Mouse (Mus musculus) spleen, postnatal 36 days (tissue): ENCODE results near the gene Cyp27a1.
A peak's percentile ranks its signal among the peaks of the same experiment; 100 is the strongest.

Source experiments
- DNase-seq, 2 experiments: peaks; one replicate each; pipeline ENCODE4 v3.0.0; 2022; ENCODE audit warnings: low spot score in 2 of 2, mixed read lengths in 1 of 2

Gene Cyp27a1

GRCm38 (mm10) chr1:74713099-74713858 lies at the start of gene Cyp27a1:
Gene Cyp27a1 (plus strand): TSS chr1:74713574.
- DNase-seq: peak; percentile 39 to 42

DNA sequence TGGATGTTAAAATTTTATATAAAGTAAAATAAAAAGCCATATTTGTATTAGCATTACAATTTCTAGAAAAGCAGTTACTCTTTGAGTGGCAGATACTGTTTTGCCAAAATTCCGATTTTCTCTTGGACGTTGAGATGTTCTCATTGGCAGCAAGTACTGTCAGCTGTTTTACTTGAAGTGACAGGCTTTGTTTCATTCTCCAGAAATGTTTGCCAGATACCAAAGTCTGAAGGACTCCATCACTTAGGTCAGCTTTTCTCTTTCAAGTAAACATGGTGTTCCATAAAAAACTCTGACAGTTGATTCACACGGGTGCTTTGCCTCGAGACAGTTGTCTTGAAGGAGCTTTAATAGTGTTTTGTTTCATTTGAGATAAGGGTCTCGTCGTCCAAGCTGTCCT lies 48.2 kb upstream of the Cyp27a1 start:
- DNase-seq: no peak

DNA sequence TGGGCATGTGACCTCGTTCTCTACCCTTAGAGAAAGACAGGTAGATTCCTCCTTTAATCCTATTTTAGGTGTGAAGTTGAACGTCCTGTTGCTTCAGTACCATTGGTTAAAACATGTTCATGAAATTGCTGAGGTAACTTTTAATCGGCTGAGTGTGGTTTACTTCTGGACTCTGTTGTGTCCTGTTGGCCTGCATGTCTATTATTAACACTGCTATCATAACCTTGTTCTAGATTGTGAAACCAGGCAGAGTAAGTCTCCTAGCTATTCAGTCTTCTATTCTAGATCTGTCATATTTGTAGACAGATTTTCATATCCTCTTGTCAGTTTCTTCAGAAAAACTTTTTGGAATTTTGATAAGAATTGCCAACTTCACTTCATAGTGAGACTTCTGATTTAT lies 45.0 kb upstream of the Cyp27a1 start:
- no peak for DNase-seq

- no peak for DNase-seq
These were observed 40.6 kb upstream of the Cyp27a1 start for GRCm38 (mm10) chr1:74672731-74673130.

- DNase-seq: no peak
These were observed 36.5 kb upstream of the Cyp27a1 start for GRCm38 (mm10) chr1:74676863-74677262.

DNA sequence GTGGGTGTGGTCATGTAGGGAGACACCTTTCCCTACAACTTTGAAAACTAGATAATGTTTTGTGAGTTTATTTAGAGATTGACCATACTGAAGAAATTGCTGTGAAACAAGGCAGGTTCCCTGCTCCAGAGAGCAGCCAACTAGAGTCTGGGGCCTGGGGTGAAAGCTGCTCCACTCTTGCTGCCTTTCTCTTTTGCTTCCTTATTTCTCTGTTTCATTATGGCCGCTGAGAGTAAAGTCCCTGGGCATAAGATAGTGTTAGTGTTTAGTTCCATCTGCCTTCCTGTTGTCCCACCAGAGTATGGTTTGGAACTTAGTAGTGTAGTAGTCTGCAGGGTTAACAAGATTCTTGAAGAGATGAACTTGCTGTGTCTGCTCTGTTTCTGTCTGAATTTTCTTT lies 35.5 kb upstream of the Cyp27a1 start:
- no peak for DNase-seq

DNA sequence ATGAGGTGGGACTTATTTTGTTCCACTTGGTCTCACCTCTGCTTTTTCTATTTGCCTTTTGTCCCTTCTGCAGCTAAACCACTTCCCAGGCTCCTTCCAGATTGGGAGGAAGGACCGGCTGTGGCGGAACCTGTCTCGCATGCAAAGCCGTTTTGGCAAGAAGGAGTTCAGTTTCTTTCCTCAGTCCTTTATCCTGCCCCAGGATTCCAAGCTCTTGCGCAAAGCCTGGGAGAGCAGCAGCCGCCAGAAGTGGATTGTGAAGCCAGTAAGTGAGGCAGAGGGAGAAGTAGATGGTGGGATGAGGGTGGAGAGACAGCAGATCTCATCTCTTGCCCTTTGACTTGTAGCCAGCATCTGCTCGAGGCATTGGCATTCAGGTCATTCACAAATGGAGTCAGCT lies 26.2 kb upstream of the Cyp27a1 start:
- no peak for DNase-seq

DNA sequence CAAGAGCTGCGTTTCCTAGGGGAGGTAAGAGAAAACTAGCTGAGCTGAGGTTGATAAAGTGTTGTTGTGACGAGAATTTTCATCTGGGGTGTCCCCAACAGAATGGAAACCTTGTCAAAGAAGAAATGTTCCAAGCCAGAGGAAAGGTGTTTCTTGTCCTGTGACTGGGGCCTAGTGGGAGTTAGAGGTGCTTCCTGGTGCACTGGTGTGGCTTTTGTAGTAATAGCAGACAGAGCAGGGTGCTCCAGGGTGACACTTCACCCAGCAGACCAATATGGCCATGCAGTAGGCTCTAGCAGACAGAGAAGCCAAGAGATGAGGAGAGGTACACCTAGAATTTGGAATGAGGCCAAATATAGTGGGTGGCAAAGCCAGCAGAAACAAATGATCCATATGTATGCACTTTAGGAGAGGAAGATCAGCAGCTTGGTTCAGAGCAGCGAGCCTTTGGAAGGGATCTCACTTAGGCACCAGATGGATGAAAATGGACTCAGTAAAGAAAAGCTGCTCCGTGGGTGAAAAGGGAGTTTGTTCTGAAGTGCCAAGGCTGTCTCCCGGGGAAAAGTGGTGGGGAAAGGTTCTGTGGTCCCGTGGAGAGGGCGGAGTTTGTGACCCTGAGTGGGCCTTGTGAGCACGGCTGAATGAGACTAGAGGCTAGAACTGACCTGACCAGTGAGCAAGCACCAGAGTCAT lies 19.3 kb upstream of the Cyp27a1 start:
- no peak for DNase-seq

GRCm38 (mm10) chr1:74695836-74696235 lies 17.5 kb upstream of the Cyp27a1 start:
- no peak for DNase-seq

DNA sequence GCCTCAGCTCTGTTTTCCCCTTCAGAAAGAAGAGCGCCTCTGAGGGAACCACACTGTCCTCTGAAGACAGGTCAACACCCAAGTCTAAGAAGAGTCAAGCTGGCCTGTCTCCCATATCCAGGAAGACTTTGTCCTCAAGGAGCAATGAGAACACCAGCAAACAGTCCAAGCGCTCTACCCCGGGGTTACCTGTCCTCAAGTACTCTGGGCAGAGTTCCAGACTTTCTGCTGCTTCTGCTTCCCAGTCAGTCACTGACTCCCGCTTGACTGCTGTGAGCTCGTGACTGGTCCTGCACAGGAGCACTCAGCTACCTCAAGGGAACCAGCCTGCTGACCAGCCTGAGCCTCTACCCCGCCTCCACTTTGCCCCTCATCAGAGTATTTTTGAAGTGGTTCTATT lies 16.0 kb upstream of the Cyp27a1 start:
- DNase-seq: no peak

- DNase-seq: no peak
These were observed 15.0 kb upstream of the Cyp27a1 start for GRCm38 (mm10) chr1:74698353-74698752.

DNA sequence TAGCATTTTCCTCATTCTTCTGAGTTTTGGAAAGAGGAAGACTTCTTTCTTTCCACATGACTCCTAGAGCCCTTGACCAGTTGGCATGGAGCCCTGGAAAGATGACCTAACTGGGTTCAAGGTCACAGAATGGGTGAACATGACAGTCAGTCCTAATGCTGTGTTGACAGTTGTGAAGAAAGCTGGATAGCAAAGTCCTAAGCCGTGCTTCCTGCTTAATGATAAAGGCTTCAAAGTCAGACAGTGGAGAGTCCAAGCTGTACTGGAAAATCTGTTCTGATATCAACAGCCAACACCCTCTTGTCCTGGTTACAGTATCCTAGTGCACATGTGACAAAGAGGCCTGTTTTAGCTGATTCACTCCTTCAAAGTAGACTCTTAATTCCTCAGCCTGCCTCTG lies 14.6 kb upstream of the Cyp27a1 start:
- no peak for DNase-seq

- DNase-seq: peak in 1 of 2 experiments; percentile 20
These were observed 11.2 kb upstream of the Cyp27a1 start for GRCm38 (mm10) chr1:74702142-74702553.

- DNase-seq: no peak
These were observed 9.2 kb upstream of the Cyp27a1 start for GRCm38 (mm10) chr1:74704156-74704555.

DNA sequence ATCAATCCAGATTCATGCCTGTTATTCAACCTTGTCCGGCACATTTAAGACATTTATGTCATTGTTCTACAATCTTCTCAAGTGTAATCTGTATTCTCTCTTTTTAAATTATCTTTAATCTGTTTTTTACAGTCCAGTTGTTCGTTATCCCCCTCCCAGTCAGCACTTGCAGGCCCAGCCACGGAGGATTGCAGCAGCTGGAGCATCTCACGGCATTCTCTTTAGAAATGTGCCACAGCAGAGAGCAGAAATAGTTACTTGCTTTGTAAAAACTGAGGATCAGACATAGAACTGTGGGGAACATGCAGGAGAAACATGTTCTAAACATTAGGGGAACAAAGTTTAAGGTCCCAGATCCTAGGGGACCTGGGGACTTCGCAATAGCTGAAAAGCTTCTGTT lies 8.4 kb upstream of the Cyp27a1 start:
- no peak for DNase-seq

DNA sequence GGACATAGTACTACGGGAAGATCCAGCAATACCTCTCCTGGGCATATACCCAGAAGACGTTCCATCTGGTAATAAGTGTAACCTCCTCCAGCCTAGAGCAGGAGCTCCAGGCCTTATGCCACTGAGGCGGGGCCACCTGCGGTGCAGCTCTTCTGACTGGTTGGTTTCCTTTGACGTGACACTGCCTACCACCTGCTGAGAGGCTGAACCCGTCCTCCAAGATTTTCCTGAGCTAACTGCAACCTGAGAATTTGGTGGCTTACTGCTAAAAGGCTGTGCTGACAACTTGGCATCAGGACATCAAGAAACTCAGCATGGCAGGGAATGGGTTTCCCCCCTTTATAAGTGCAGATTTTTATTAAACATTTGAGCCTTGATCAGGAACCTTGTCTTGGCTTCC lies 3.8 kb upstream of the Cyp27a1 start:
- DNase-seq: no peak

DNA sequence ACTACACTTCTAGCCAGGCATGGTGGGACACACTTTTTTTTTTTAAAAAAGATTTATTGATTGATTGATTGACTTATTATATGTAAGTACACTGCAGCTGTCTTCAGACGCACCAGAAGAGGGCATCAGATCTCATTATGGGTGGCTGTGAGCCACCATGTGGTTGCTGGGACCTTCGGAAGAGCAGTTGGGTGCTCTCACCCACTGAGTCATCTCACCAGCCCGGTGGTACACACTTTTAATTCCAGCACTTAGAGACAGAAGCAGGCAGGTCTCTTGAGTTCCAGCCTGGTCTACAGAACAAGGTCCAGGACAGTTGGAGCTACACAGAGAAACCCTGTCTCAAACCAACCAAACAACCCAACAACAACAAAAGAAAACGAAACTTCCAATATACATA lies 1.3 kb upstream of the Cyp27a1 start:
- DNase-seq: peak in 1 of 2 experiments; percentile 25

DNA sequence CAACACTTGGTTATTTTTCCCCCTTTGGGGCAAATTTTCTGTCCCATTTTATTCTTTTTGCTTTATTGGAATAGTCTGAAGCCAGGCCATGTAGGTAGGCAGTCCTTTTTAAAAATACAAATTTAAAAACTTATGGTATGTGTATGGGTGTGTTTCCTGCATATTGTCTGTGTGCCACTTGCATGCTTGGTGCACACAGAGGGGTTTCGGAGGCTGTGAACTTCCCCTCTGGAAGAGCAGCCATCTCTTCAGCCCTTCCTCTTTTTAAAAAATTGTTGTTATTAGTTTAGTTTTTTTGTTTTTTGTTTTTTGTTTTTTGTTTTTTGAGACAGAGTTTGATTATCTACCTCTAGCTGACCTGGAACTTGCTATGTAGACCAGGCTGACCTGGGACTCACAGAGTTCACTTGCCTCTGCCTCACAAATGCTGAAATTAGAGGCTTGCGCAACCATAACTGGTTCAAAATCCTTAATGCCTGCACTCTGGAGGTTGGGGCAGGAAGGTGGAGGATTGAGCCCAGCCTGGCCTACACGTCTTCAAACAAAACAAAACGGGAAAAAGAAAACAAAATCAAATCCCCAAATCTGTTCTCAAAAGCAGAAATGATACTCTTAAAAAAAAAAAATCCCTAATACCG lies 794 bp upstream of the Cyp27a1 start:
- DNase-seq: peak; percentile 45

- DNase-seq: no peak
These were observed 721 bp downstream of the Cyp27a1 start for GRCm38 (mm10) chr1:74713859-74714730.

GRCm38 (mm10) chr1:74714967-74715366 lies 1.6 kb downstream of the Cyp27a1 start:
- no peak for DNase-seq

GRCm38 (mm10) chr1:74715468-74715867 lies 2.1 kb downstream of the Cyp27a1 start:
- DNase-seq: no peak

- DNase-seq: no peak
These were observed 2.5 kb downstream of the Cyp27a1 start for GRCm38 (mm10) chr1:74715886-74716285.
